Mouse (Mus musculus) megakaryocyte, adult 5-6 weeks (primary cell): ENCODE results near the gene Tacc2. TPM values are rescaled to one million over a fixed set of nuclear protein-coding genes. Genes with fewer than 3 reads are reported as not detected.
A peak's percentile ranks its signal among the peaks of the same experiment; 100 is the strongest.
"Not testable (repeated sequence)": the region's sequence is repeated elsewhere in the genome, so short reads cannot be mapped to it uniquely, and the experiment has no call there.

Experiments
- ATAC-seq: 2 replicates; pipeline ENCODE4 v1.8.0; 2016; ENCODE audit warnings: mild to moderate bottlenecking, inconsistent platforms; ENCODE audit not compliant: poor library complexity, severe bottlenecking
- total RNA-seq, 2 experiments: library from RNA; stranded (forward) in 1 of 2; stranded (reverse) in 1 of 2; fragments of 153-499, 151-499 nt in 1 of 2; fragments of 221-1000, 200-1000 nt in 1 of 2; gene quantifications; 2 replicates each; pipeline versions ENCODE4 v1.2.3 to v1.2.4; 2015 to 2017

Gene Tacc2
- total RNA-seq (2015) = 0.38 and 1.8 TPM in 2 replicates
- total RNA-seq (2017) = 0.16 and 0.22 TPM in 2 replicates

GRCm38 (mm10) chr7:130577388-130578003, at the start of gene Tacc2:
TSS of gene Tacc2 (plus strand) at chr7:130577438.
- peak; percentile 15; the same call in 1 of the 2 replicates for ATAC-seq

- not testable (repeated sequence) for ATAC-seq
Measured at GRCm38 (mm10) chr7:130531138-130531537, 46.1 kb upstream of the Tacc2 start.

GRCm38 (mm10) chr7:130533316-130534260, 43.6 kb upstream of the Tacc2 start:
- ATAC-seq = peak; percentile 99

GRCm38 (mm10) chr7:130535174-130535573, 42.1 kb upstream of the Tacc2 start:
- ATAC-seq = no peak

- no peak for ATAC-seq
Measured at GRCm38 (mm10) chr7:130537068-130537467, 40.2 kb upstream of the Tacc2 start.

GRCm38 (mm10) chr7:130540176-130540575, 37.1 kb upstream of the Tacc2 start:
- ATAC-seq = no peak

GRCm38 (mm10) chr7:130543181-130543580, 34.1 kb upstream of the Tacc2 start:
- ATAC-seq = no peak

- no peak for ATAC-seq
Measured at GRCm38 (mm10) chr7:130545401-130545800, 31.8 kb upstream of the Tacc2 start.

- no peak for ATAC-seq
Measured at GRCm38 (mm10) chr7:130545893-130546292, 31.3 kb upstream of the Tacc2 start.

GRCm38 (mm10) chr7:130546421-130546790, 30.8 kb upstream of the Tacc2 start:
- ATAC-seq = no peak

- ATAC-seq = peak; percentile 94
Measured at GRCm38 (mm10) chr7:130546791-130547484, 30.3 kb upstream of the Tacc2 start.

- ATAC-seq = peak; percentile 24
Measured at GRCm38 (mm10) chr7:130547635-130548175, 29.5 kb upstream of the Tacc2 start.

- no peak for ATAC-seq
Measured at GRCm38 (mm10) chr7:130552780-130553179, 24.5 kb upstream of the Tacc2 start.

- ATAC-seq = no peak
Measured at GRCm38 (mm10) chr7:130553321-130553720, 23.9 kb upstream of the Tacc2 start.

GRCm38 (mm10) chr7:130555597-130555996, 21.6 kb upstream of the Tacc2 start:
- no peak for ATAC-seq

GRCm38 (mm10) chr7:130558592-130558991, 18.6 kb upstream of the Tacc2 start:
- no peak for ATAC-seq

- ATAC-seq = no peak
Measured at GRCm38 (mm10) chr7:130560933-130561332, 16.3 kb upstream of the Tacc2 start.

GRCm38 (mm10) chr7:130563276-130563675, 14.0 kb upstream of the Tacc2 start:
- ATAC-seq = no peak

- ATAC-seq = no peak
Measured at GRCm38 (mm10) chr7:130563880-130564279, 13.4 kb upstream of the Tacc2 start.

- ATAC-seq = no peak
Measured at GRCm38 (mm10) chr7:130564596-130564995, 12.6 kb upstream of the Tacc2 start.
